Mouse (Mus musculus) myocyte (in vitro differentiated cells): ENCODE data around the gene Ccdc88a.

ENCODE experiments used
- CEBPB ChIP-seq: IDR thresholded peaks from 2 replicates; pipeline ENCODE4 v1.6.1; 2011; ENCODE audit warnings: mild to moderate bottlenecking, moderate library complexity; ENCODE audit not compliant: poor library complexity, insufficient read depth, severe bottlenecking
- E2F4 ChIP-seq: IDR thresholded peaks from one replicate; pipeline ENCODE4 v1.6.1; 2011; ENCODE audit warnings: mild to moderate bottlenecking, control low read depth, moderate library complexity; ENCODE audit not compliant: insufficient read depth
- MAX ChIP-seq: IDR thresholded peaks from one replicate; pipeline ENCODE4 v1.6.1; 2011; ENCODE audit warnings: low read depth, mild to moderate bottlenecking, control low read depth
- MYOD1 ChIP-seq, 3 experiments: IDR thresholded peaks; one replicate each; pipeline ENCODE4 v1.6.1; 2011; ENCODE audit warnings: control low read depth in 2 of 3, low read depth in 2 of 3, mild to moderate bottlenecking in 2 of 3, moderate library complexity in 1 of 3; ENCODE audit not compliant: insufficient read length in 2 of 3, control insufficient read depth in 1 of 3
- MYOG ChIP-seq, 3 experiments: IDR thresholded peaks; one replicate each; pipeline ENCODE4 v1.6.1; 2011; ENCODE audit warnings: control low read depth in 2 of 3, low read depth in 2 of 3, mild to moderate bottlenecking in 2 of 3; ENCODE audit not compliant: insufficient read length in 2 of 3, control insufficient read depth in 1 of 3, insufficient read depth in 1 of 3
- POLR2A ChIP-seq: IDR thresholded peaks from one replicate; pipeline ENCODE4 v1.6.1; 2011; ENCODE audit warnings: low read depth, mild to moderate bottlenecking, control low read depth, moderate library complexity; ENCODE audit not compliant: insufficient read length
- POLR2AphosphoS2 ChIP-seq: IDR thresholded peaks from one replicate; pipeline ENCODE4 v1.6.1; 2011; ENCODE audit warnings: low read depth, control low read depth; ENCODE audit not compliant: insufficient read length
- REST ChIP-seq: IDR thresholded peaks from one replicate; pipeline ENCODE4 v1.6.1; 2011; ENCODE audit warnings: mild to moderate bottlenecking, control low read depth, moderate library complexity; ENCODE audit not compliant: insufficient read depth, insufficient read length
- SRF ChIP-seq: IDR thresholded peaks from one replicate; pipeline ENCODE4 v1.6.1; 2011; ENCODE audit warnings: low read depth; ENCODE audit not compliant: control insufficient read depth, insufficient read length
- TCF12 ChIP-seq: IDR thresholded peaks from one replicate; pipeline ENCODE4 v1.6.1; 2011; ENCODE audit warnings: mild to moderate bottlenecking, control low read depth; ENCODE audit not compliant: poor library complexity, insufficient read depth, severe bottlenecking
- TCF3 ChIP-seq: IDR thresholded peaks from one replicate; pipeline ENCODE4 v1.6.1; 2011; ENCODE audit warnings: low read depth, control low read depth; ENCODE audit not compliant: insufficient read length
- USF1 ChIP-seq: IDR thresholded peaks from one replicate; pipeline ENCODE4 v1.6.1; 2011; ENCODE audit warnings: low read depth, mild to moderate bottlenecking, control low read depth, moderate library complexity

GRCm38 (mm10) chr11:29345673-29346286 lies 27.7 kb upstream of the Ccdc88a start:
- TF ChIP-seq POLR2A: no peak
- no peak for TF ChIP-seq MYOG (IDR thresholded peaks at IDR 0.05; ENCODE audit: control insufficient read depth in 1 of 3, insufficient read depth in 1 of 3, insufficient read length in 2 of 3, low read depth in 2 of 3)
- no peak for TF ChIP-seq REST
- TF ChIP-seq CEBPB: no peak
- TF ChIP-seq MAX: no peak
- no peak for TF ChIP-seq POLR2AphosphoS2
- no peak for TF ChIP-seq E2F4
- no peak for TF ChIP-seq TCF12
- TF ChIP-seq SRF: no peak
- TF ChIP-seq USF1: no peak
- TF ChIP-seq TCF3: no peak
- TF ChIP-seq MYOD1 (IDR thresholded peaks at IDR 0.05; ENCODE audit: control insufficient read depth in 1 of 3, insufficient read length in 2 of 3, low read depth in 2 of 3): no peak
